ENCODE assay signal across 10 mouse cellular contexts in genomic region chr1:39196676-39197375, GRCm38 (mm10). TPM values are rescaled to one million over a fixed set of nuclear protein-coding genes. Genes with fewer than 3 reads are reported as not detected.
DNase-seq lines count a peak whose midpoint lies in the region; TF ChIP-seq lines count a peak whose summit lies in the region.
"Had no signal": no experiment of that assay in that cellular context is flagged by ENCODE, and none has a peak within 500 bp of the region (broad histone marks: within the 10 kb centered on the region; RNA-seq: fewer than 3 reads in every experiment).

No protein-coding gene starts in this region.

- TF ChIP-seq CTCF in cerebellum, adult 2 months (IDR thresholded peaks at IDR 0.05; ENCODE audit: borderline replicate concordance, insufficient read depth, low read depth, low read length): no peak; the same call in 1 of the 2 replicates
- no peak for TF ChIP-seq CTCF in lung, adult 2 months (IDR thresholded peaks at IDR 0.05; ENCODE audit: insufficient read depth, low read length)

- no peak overlapping the region for H3K4me3 ChIP-seq in cerebellum, adult 2 months (replicated peaks; ENCODE audit: insufficient read depth, low read depth, low read length)
- no peak overlapping the region for H3K4me3 ChIP-seq in lung, adult 2 months (replicated peaks; ENCODE audit: extremely low read depth, low read depth, low read length)
- H3K4me3 ChIP-seq: midbrain, embryonic 12.5 days had no signal

- H3K27ac ChIP-seq in cerebellum, adult 2 months (ENCODE audit: insufficient read depth, low read length): no peak overlapping the region
- H3K27ac ChIP-seq: midbrain, embryonic 12.5 days had no signal

- peak; percentile 13 to 27 for DNase-seq in cerebellum, postnatal 10 days
- DNase-seq in cerebellum, adult 2 months: no peak
- DNase-seq in thymus, postnatal 14 days: peak; percentile 42
- no peak for DNase-seq in thymus, postnatal 25 days
- DNase-seq in lung, adult 2 months: peak; percentile 31
- no peak for DNase-seq in left cerebral cortex, adult 8-10 months (ENCODE audit: low spot score in 2 of 2)
- DNase-seq in layer of hippocampus, adult 9-10 months (ENCODE audit: low spot score): no peak
- no peak for DNase-seq in kidney, adult 18-20 months

- no peaks in the 10 kb centered on the region; the same call in 1 of the 2 replicates for H3K27me3 ChIP-seq in cerebellum, adult 2 months (ENCODE audit: control insufficient read depth, insufficient read depth, low read length)

- WGBS in cerebellum, adult 2 months: 49% methylated on average over 12 of the region's 12 CpGs
- 27% methylated on average over 12 of the region's 12 CpGs for WGBS in lung, adult 2 months

- no peak for TF ChIP-seq POLR2A in cerebellum, adult 2 months (IDR thresholded peaks at IDR 0.05; ENCODE audit: borderline replicate concordance, insufficient read depth, low read length)
- no peak for TF ChIP-seq POLR2A in lung, adult 2 months (IDR thresholded peaks at IDR 0.05; ENCODE audit: borderline replicate concordance, extremely low read depth, low read depth, low read length)

- no peaks in the 10 kb centered on the region for H3K4me1 ChIP-seq in cerebellum, adult 2 months (ENCODE audit: control insufficient read depth, insufficient read depth, low read length)
- H3K4me1 ChIP-seq in lung, adult 2 months (ENCODE audit: control insufficient read depth, insufficient read depth, low read length): 0 out of 2 replicates have a peak, but pooled peaks cover 3% of the 10 kb centered on the region

RNA-seq across cellular contexts. Expression of gene Npas2, which starts 3.3 kb away (rescaled TPM):
- polyA plus RNA-seq in cerebellum, adult 2 months (2012; rRNA removed): 1.8 and 2.0 TPM in 2 replicates
- polyA plus RNA-seq in lung, adult 2 months (2012; rRNA removed): 4.0 and 9.6 TPM in 2 replicates
- 10 to 100 TPM; 53.6 to 61.4 (median 58.7) TPM for total RNA-seq in left cerebral cortex, adult 8-10 months (2022)
- polyA plus RNA-seq: C2C12; midbrain, embryonic 12.5 days had no signal

Comparison
In these comparisons a context has a peak if more than half of its experiments do, and no peak if none do; other contexts are left out.
1. DNase-seq: peak in cerebellum, postnatal 10 days (2 of 2), thymus, postnatal 14 days (single experiment) and lung, adult 2 months (single experiment); none in cerebellum, adult 2 months (0 of 2), thymus, postnatal 25 days (single experiment), left cerebral cortex, adult 8-10 months (0 of 2), layer of hippocampus, adult 9-10 months (single experiment) and kidney, adult 18-20 months (single experiment).